Mouse (Mus musculus) spleen, postnatal 36 days (tissue): ENCODE data around the gene Hs3st2.
"Not testable (repeated sequence)": the region's sequence is repeated elsewhere in the genome, so short reads cannot be mapped to it uniquely, and the experiment has no call there.

Experiments used
- DNase-seq, 2 experiments: peaks; one replicate each; pipeline ENCODE4 v3.0.0; 2022; ENCODE audit warnings: low spot score in 2 of 2, mixed read lengths in 1 of 2

Gene Hs3st2

DNA sequence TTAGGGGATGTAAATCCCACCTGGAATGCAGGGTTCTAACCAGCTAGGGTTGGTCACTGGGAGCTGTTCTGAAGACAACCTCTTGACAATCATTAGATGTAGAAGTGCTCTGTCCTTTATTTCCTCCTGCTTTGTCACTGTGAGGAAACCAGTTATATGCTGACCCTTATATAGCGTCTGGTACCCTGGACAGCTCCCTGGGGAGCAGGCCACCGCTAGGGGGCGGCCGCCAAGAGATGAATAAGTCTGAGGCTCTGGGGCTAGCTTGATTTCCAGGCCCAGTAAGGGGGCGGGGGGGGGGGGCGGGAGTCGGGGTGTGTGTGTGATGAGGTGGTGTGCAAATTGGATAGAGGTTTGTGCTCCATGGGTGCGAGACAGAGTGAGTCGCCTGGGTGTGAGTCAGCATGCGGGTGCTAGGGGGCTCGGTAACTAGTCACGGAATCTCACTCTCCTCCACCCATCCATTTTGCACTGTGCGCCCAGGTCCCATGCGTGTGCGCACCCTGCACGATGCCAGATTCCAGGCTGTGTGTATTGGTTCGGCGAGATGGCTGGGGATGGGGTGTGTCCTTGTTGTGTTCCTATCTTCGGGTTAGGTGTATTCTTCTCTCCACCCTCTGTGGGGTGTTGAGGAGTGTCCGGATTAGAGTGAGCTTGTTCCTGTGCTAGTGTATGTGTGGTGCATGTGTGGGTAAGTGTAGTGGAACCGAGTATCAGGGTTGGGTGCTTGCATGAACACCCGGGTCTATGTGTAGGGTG is at the start of gene Hs3st2:
Gene Hs3st2 (plus strand): TSS at position 635 of the 759 bp plus-strand sequence.
- peak; percentile 9 to 25 for DNase-seq

DNA sequence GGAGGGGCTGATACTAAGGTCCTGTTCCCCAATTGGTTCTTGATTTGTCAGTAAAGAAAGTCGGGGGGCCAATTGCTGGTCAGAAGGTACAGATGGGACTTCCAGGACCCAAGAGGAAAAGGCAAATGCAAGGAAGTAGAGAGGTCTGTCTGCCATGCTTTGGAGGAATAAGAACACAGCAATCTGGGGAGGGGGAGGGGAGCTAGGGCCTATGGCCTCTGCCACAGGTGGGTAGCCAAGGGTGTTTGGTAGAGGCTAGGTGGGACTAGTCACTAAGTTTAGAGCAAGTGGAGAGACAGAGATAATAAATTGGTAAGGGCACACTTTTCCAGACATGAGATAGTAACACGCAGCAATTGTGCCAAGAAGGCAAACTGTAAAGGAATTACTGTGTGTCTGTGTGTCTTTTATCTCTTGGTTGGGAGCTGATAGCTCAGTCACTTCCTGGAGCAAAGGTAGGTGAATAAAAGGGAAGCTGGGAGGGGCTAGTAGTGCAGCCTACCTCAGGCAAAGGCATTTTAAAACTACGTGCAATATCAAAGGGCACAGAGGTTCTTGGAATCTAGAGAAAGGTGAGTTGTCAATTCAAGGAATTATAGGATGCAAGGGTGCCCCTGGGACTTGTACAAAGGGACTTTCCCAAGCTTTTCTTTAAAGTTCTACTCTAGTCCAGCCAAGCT is 43.2 kb upstream of the Hs3st2 start:
- DNase-seq = no peak

DNA sequence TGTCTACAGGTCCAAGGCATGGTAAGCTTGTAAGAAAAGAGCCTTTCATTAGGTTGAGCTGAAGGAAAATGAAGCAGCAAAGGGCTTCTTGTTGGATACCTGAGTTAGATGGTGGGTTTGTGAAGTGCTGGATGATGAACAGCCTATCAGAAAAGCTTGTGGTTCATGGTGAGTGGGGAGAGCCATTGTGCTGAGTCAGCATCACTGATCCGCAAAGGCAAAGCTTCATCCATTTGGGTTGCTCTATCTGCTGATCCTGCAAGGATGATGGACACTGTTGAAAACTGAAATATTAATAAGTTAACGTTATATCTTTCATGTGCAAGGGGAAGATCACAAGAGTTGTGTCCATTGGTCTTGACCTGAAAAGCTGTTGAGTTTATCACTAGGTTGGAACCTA is 40.0 kb upstream of the Hs3st2 start:
- DNase-seq = no peak

DNA sequence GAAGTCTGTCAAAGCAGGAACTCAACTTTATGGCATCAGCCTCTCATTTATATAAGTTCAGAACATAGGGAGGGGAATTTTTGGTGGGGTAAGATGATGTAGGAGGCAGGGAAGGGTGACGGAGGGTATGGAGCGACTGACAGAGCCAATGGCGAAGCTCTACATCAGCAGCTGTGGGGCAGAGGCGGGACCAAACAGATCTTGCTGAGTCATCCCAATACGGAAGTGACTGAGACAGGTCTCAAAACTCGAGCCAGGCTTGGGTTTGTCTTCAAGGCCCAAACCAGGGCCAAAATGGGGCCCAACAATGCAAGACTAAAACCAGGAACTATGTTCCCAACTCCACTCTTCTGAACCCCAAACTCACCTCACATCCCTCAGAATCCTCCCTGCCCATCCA is 30.2 kb upstream of the Hs3st2 start:
- not testable (repeated sequence) for DNase-seq

DNA sequence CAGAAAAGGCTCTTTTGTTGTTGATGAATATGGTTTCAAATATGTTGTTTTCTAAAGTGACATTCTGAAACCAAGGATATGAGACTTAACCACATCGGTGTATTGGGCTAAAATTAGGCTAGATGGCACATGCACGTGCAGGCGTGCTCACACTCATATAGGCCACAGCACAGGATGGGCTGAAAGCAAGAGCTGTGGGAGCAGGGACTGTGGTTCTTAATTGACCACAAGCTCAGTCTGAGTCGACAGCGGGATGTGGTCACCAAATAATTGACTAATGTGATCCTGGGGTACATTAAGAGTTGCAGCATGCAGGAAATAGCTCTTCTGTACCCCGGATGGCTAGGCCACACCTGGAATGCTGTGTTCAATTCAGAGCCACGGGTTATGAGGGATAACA is 26.1 kb upstream of the Hs3st2 start:
- DNase-seq = no peak

DNA sequence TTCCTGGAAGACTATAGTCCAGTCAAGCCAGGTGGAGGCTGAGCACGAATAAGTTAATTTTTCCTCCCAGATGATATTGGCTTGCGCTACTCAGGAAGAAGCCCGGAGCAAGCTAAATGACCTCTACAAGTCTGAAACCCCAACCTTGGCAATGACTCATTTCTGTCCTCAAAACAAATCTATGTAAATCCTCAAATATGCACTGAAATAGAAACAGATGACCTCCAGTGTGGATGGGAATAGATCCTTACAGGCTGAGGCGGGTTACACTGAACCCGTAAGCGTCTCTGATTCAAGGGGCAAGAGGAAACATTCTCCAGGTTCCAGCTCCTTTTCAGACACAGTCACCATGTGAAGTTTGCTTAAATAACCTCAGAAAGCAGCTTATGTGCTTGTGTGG is 24.5 kb upstream of the Hs3st2 start:
- DNase-seq = no peak

DNA sequence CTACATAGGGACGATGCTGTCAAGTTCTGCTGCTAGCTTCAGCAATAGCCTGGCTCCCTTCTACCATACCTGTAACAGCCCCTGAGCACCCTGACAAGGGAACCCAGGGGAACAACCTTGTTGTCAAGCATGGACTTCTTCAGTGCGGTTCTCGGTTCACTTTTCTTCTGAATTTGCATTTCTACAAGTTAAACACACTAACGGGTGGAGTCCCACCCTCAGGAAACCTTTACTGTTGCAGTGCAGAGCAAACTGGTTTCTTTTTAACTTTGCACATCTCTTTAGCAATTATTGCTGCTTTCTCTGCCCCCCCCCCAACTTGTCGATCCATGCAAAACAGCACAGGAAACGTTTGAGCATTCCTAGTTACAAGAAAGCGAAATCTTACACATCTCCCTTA is 19.7 kb upstream of the Hs3st2 start:
- no peak for DNase-seq

DNA sequence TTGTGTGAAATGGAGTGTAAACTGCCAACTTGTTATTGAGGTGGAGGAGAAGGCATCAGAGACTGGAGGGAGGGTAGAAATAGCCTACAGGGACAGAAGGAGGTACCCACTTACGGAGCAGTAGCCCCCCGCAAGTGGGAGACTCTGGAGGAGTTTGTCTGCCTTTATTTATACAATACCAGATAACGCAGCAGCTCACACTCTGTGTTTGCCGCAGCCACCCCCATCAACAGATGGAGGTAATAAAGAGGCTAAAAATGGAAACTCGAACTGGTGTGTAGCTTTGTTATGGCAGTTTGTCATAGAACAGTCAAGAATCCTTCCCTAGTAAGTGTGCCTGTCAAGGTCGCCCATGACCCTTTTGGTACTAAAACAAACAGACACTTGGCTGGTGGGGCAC is 16.2 kb upstream of the Hs3st2 start:
- DNase-seq = no peak

DNA sequence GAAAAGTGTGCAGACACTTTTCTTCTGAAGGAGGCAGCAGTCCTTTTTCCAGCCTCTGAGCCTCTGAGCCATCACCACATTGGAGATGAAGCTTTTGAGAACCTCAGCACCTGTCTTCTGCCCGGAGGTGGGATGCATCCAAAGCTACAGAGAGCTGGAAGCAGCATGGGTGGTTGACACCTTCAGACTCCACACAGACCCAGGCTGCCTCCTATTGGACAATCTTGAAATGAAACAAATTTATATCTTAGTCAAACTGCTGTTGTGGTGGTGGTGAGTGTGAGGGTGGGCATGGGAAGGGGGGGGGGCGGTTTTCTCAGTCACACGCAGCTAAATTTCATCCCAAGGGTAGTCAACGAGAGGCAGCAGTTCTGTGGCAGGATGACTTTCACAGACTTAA is 12.7 kb upstream of the Hs3st2 start:
- no peak for DNase-seq

DNA sequence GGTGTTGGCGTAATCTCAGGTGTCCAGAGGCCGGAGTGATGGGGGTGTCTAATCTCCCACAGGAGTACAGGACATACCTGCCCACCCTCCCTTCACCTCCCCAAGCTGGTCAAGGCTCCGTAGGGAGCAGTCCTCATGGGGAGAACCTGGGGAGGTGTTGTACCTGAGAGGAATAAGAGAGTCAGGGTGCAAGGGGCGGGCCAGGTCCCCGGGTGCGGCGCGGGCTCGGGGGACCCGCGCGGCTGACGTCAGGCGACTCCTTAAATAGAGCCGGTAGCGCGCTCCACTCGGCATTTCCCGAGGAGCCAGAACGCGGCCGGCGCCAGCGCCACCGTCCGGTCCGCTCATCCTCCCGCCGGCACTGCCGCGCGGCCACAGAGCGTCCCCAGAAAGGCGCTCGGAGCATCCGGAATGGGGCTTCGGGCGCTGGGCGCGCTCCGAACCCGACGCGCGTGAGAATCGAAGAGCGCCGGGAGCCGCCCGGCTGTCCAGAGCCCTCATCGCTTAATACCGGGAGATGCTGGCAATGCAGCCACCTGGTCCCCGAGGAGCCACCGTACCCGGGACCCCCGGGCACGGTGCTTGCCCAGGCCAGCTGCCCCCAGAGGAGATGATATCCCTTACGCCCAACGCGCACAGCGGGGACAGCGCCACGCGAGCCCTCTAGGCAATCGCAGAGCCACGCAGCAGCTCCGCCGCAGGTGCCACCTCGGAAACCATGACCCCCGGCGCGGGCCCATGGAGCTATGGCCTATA is 503 bp downstream of the Hs3st2 start:
- no peak for DNase-seq

DNA sequence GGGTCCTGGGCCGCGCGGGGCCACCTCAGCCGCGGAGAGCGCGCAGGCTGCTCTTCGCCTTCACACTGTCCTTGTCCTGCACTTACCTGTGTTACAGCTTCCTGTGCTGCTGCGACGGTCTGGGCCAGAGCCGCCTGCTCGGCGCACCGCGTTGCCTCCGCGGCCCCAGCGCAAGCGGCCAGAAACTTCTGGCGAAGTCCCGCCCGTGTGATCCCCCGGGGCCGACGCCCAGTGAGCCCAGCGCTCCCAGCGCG is 1.0 kb downstream of the Hs3st2 start:
- DNase-seq = no peak

DNA sequence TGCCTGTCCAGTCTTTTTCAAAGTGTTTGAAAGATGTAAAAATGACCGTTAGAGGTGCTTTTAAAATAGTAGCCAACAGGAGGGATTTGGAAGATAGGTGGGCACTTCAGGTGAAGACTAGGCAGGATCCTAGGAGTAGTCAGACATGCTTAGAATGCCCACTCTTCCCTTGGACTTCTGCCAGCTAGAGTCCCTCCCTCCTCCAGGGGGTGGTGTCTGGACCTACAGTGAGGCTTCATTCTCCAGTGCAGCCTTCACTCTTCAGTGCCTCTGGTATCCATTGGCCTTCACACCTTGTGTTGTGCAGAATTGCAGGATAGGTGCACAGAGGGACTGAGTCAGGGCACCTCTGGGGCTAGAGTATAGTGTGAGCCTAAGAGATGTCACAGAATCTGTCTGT is 2.2 kb downstream of the Hs3st2 start:
- no peak for DNase-seq

DNA sequence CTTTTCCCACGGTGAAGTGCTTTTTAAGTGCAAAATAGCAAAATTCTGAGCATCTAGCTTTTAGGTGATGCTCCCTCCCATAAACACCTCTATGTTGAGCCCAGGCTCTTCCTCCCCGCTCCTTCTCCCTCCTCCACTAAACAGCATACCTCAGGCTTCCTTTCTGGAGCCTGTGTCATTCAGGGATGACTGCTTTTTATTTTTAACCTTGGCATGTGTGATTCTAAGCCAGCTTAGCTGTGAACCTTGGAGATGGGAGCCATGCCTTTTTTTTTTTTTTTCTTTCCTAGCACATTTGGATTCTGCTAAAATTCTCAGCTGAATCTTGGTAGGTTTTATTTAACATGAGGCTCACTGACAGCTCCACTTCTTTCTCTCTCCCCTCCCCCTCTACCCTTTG is 3.2 kb downstream of the Hs3st2 start:
- DNase-seq = no peak

DNA sequence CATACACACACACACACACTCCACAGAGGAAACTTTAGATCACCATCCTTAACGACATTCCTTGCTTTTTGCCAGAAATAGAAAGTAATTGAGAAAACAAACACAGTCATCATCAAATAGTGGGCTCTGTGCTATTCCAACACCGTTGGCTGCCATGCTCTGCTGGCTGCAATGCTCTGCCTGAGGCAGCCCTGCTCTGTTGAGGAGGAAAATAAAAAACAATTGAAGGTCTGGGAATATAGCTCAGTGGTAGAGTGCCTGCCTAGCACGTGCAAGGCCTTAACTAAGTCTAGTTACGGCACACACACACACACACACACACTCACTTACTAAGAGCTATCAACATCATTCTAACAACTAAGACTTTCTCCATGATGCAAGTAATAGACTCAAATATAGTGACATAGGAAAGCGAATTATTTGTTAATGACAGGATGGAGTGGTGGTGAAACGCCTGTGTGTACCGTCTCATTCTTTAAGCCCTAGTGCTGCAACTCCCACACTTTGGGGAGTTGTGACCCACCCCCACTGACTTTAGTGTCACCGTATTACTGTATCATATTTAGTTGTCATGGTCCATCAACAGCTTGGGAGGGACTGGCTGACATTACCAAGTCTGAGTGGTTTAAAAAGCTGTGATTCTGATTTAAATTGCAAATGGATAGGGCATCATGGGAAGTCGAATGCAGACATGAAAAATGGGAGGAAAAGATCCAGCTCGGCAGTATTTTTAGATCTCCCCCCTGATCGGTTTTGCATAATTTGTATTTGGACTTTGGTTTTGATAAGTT is 19.3 kb downstream of the Hs3st2 start:
- no peak for DNase-seq

DNA sequence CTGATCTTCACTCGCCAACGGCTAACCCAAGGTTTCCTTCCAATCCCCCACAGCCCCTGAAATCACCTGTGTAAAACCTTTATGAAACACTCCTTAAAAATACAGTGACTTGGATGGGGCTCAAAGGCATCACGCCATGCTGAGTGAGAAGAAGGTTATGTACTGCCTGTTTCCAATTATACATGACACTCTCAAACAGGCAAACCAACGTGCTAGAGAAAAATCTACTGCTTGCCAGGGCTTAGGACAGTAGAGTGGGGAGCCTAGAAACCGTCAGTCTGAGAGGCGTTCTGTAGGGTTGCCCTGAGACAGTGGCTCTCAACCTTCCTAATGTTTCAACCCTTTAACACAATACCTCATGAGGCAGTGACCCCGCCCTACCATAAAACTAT is 19.8 kb downstream of the Hs3st2 start:
- DNase-seq = no peak

DNA sequence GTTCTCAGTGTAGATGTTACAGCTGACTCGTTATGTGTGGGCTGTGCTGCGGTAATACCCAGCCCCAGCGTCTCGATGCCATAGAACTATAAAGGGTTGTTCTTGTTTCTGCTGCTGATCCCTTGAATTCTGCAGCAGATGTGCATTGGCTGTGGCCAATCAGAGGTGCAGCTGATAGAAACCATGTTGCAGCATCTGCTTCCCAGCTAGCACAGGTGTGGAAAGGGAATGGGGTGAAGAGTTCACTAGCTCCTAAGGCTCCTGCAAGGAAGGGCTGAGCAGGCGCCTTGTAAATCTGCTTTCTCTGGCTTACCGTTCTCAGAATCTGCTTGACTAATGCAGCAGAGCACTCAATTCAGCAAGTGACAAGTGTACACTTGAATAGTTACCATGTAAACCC is 45.2 kb downstream of the Hs3st2 start:
- no peak for DNase-seq

DNA sequence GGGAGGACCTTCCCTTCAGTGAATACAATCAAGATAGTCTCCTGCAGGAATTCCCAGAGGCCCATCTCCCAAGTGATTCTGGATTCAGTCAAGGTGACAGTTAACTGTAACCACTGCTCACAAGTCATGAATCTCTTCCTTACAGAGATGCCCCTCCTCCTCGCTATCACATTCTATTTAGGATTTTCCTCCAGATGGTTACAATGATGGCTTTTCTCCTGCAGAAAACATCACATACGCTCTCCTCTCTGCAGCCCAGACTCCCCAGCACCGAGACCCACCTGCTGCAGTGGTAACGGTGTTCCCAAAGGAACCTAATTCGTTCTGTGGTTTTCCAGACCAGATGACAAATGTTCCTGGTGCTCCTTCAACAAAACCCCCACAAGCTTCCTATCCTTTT is 49.5 kb downstream of the Hs3st2 start:
- DNase-seq = no peak

DNA sequence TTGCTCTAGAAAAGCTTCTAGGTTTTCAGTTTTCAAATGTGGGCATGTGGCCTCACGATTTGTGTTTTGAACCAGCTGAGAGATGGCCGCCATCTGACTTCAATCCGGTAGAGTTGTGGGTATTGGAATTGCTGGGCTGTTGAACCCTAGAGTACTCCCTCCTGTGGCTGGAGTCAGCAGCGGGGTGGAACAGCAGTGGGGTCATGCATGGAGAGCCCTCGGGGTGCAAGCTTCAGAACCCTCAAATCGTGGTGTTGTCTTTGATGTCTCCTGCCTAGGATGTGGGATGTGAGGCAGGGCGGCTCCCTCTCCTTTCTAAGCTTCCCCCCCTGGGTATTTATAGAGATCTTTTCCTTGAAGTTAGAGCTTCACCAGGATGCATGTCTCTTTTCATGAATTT is 52.7 kb downstream of the Hs3st2 start:
- DNase-seq = no peak

DNA sequence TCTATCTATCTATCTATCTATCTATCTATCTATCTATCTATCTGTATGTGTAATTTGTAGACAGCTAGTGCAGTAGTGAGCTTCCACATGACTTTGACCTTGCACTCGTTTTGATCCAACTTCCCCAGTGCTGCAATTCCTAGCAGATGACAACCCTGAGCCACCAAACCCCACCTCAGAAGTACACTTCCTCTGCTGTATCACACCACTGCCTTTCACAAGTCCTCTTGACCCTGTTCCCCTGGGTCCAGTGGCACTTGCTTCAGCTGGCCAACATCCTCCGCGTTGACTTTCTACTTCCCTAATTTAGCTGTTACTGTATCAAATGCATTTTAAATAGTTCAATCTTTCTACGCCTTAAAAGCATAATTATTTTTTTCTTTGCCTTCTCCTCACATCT is 54.6 kb downstream of the Hs3st2 start:
- DNase-seq = peak; percentile 76 to 80

DNA sequence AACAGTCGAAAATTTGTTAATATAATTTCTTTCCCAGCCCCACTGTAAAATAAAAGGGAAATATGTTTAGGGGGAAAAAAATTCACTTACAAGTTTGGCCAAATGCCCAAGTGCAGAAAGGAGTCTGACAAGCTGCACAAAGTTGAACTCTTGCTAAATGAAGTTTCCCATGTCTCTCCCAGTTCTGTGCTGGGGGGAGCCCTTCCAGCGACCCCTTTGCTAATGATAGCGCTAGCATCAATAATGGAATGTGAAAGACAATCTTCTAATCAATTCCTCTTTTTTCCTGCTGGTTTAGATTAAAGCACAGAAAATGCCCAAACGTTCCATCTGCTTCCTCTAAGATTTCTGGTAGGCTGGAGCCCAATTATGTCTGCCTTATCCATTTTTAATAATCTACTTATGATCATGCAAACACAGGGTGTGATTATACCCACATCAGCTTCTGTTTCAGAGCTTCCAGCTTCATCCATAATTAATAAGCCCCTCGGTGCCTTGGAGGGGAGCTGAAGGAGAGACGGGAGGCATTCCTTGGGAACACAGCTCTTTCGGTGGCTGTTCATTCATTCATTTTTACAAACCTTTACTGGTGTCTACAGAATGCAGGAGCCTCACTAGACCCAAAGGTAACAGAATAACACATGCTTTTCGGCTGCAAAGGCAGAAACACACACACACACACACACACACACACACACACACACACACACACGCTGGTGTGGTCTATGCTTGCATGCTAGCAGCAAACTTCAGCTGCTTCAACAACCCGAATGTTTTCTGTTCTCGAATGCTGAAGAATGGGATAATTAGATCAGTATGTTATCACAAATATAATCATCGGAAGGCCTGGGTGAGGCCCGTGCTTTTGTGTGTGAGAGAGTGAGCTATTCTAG is 59.5 kb downstream of the Hs3st2 start:
- no peak for DNase-seq

DNA sequence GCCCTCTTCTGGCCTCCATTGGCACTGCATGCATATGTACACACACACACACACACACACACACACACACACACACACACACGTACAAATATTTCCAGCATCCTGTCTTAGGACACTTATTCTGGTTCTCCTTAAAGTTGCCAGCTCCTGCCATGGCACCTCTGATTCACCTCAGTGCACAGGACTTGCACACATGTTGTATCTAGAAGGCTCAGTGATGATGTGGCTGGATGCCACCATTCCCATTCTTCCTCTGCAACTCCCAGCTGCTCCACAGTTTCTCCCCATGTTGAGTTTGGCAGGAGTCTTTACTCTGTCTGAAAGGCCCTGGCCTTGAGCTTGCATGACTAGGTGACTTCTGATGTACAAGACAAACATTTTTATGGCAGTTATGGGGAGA is 65.1 kb downstream of the Hs3st2 start:
- DNase-seq = no peak
